Mouse (Mus musculus): Measurements from ENCODE around the gene Tnfrsf13b. TPM values are rescaled to one million over a fixed set of nuclear protein-coding genes. Genes with fewer than 3 reads are reported as not detected.

The Tnfrsf13b gene
- total RNA-seq, 2 experiments from 2014 or later: 72.4 to 119 TPM

Other genes starting within 250 kb of the Tnfrsf13b start
- 13.3 and 18.7 TPM in 2 replicates for gene Tmem11, start 247.5 kb upstream of the Tnfrsf13b start, total RNA-seq (2015)
- 32.7 and 37.7 TPM in 2 replicates for gene Tmem11, start 247.5 kb upstream of the Tnfrsf13b start, total RNA-seq (2017)
- 5.6 and 5.8 TPM in 2 replicates for gene Natd1, start 212.0 kb upstream of the Tnfrsf13b start, total RNA-seq (2015)
- 2.7 and 3.3 TPM in 2 replicates for gene Natd1, start 212.0 kb upstream of the Tnfrsf13b start, total RNA-seq (2017)
- gene Map2k3, start 194.7 kb upstream of the Tnfrsf13b start, total RNA-seq (2015): 34.2 and 37.2 TPM in 2 replicates
- gene Map2k3, start 194.7 kb upstream of the Tnfrsf13b start, total RNA-seq (2017): 10.5 and 16.3 TPM in 2 replicates
- gene Kcnj12, start 104.2 kb upstream of the Tnfrsf13b start, total RNA-seq (2015): not detected in 2 replicates
- gene Kcnj12, start 104.2 kb upstream of the Tnfrsf13b start, total RNA-seq (2017): not detected in 2 replicates
- 22.8 and 28.6 TPM in 2 replicates for gene Usp22, start 48.3 kb downstream of the Tnfrsf13b start, total RNA-seq (2015)
- gene Usp22, start 48.3 kb downstream of the Tnfrsf13b start, total RNA-seq (2017): 40.3 and 47.4 TPM in 2 replicates
- gene Aldh3a1, start 80.8 kb downstream of the Tnfrsf13b start, total RNA-seq (2015): not detected in 2 replicates
- gene Aldh3a1, start 80.8 kb downstream of the Tnfrsf13b start, total RNA-seq (2017): not detected in 2 replicates
- 67.8 and 68.4 TPM in 2 replicates for gene Aldh3a2, start 140.7 kb downstream of the Tnfrsf13b start, total RNA-seq (2015)
- 78.5 and 89.0 TPM in 2 replicates for gene Aldh3a2, start 140.7 kb downstream of the Tnfrsf13b start, total RNA-seq (2017)
- gene Slc47a2, start 216.1 kb downstream of the Tnfrsf13b start, total RNA-seq (2015): not detected in 2 replicates
- gene Slc47a2, start 216.1 kb downstream of the Tnfrsf13b start, total RNA-seq (2017): not detected in 2 replicates

Data from megakaryocyte, adult 5-6 weeks (primary cell).